Mouse (Mus musculus): ENCODE measurements around the gene Igfbp1. TPM values are rescaled to one million over a fixed set of nuclear protein-coding genes. Genes with fewer than 3 reads are reported as not detected.
A peak's percentile ranks its signal among the peaks of the same experiment; 100 is the strongest.

The Igfbp1 gene
- total RNA-seq, 1 experiment from 2014 or later = 20.9 TPM

GRCm38 (mm10) chr11:7231958-7232357 is 34.4 kb downstream of the Igfbp1 start:
- DNase-seq = no peak

DNA sequence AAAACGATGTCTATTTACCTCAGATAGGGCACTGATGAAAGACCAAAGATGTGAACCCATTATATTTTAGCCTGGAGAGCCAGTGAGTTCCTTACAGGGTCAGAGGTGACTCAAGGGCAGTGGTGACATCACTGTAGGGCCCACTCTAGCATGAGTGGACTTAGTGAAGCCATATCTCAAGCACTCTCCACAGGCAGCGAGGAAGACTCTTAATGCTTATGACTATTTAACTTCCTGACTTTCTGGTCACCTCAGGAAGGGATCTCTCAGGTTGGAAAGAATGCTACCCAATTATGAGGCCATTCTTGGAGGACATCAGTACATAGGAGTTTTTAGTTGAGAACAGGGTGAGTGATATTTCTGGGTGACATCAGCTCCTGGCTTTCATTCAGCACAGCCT is 35.8 kb downstream of the Igfbp1 start:
- no peak for DNase-seq

DNA sequence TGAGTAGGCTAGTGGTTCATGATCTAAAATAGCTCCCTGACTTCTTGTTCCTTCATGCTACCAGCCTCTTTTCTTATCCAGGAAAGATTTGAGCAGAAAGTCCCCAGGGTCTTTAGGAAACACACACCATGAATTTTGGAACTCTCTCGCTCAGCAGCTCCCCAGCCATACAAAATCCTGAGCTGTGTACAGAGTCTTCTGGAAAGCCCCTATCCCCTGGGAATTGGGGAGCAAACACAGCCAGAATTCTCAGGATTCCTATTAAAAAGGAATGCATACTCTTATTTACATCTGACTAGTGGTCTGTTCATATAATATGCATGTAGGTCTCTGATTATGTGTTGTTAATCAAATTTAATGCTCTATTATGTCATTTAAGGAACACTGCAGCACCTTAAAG is 36.9 kb downstream of the Igfbp1 start:
- no peak for DNase-seq

- DNase-seq = no peak
These were observed 37.5 kb downstream of the Igfbp1 start for GRCm38 (mm10) chr11:7234981-7235609.

DNA sequence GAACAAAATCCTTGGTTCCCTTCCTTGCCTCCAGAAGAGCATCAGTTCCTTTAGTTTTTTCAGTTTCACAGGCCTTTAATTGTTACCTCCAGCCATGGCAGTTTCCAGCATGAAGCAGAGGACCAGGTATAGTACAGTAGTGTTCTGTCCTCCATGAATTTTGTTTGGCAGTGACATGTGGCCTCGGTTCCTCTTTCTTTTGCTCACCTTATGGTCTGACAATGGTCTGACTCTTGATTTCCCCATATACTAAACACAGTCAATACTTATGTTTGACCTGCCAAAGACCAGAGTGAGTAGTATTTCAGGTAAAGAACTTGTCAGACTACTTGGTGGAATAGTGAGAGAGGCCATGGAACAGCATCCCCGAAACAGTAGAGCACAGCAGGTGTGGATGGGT is 39.2 kb downstream of the Igfbp1 start:
- no peak for DNase-seq

DNA sequence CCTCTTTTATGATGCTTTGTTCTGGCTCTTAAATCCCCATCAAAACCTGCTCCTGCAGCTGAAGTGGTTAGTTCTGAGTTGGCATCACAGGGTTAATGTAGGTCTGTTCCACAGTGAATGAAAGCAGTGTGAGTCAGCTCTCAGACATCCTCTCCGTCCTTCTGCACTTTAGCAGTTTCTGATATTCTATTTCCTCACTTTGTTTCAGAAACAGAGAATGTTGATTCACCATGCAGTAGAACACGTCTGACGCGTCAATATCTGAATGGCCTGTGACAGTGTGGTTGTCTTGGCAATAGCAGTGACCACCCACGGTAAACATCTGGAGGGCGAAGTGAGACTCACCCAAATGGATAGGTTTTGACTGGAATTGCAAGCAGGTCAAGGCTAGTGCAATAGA is 40.1 kb downstream of the Igfbp1 start:
- DNase-seq = peak; percentile 37

GRCm38 (mm10) chr11:7238546-7238945 is 41.0 kb downstream of the Igfbp1 start:
- DNase-seq = no peak

DNA sequence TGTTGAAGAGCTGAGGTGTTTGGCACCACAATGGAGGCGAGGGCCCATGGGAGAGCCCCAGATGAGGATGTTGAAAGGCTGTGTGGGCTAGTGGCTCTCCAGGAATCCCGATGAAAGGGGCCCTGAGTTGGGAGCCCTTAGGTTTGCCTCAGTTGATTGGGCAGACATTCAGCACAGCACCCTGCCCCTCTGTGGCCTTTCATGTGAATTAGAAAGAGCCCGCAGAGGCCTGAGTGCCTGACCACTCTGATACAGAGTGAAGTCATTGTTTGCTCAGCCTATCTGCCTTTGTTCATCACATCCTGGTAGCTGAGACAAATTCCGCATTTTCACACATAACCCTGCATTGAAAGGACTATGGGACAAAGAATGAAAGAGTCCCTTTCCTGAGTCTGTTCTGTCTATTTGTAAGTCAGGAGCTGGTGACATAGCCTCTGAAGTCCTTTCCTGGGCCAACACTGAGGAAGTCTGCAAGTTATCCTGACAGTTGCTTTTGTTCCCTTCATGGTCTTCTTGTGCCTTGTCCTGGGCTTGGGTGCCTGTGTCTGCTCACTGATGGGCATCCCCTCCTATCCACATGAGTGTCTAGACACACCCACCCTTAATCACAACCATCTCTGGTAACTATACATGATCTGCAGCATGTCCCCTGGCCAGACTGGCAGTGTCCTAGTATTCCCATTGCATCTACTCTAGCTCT is 41.6 kb downstream of the Igfbp1 start:
- DNase-seq = no peak

- DNase-seq = no peak
These were observed 47.2 kb downstream of the Igfbp1 start for GRCm38 (mm10) chr11:7244782-7245181.

- DNase-seq = no peak
These were observed 52.8 kb downstream of the Igfbp1 start for GRCm38 (mm10) chr11:7250415-7250814.

GRCm38 (mm10) chr11:7250870-7251269 is 53.3 kb downstream of the Igfbp1 start:
- DNase-seq = no peak

Other genes with a start within 250 kb of the Igfbp1 start
- 2.9 and 3.7 TPM in 2 replicates for gene Adcy1, start 134.3 kb upstream of the Igfbp1 start, total RNA-seq (2021)
- gene Gm11985, start 9.2 kb upstream of the Igfbp1 start, total RNA-seq (2021) = not detected in 2 replicates
- 65.5 and 97.6 TPM in 2 replicates for gene Igfbp3, start 16.1 kb downstream of the Igfbp1 start, total RNA-seq (2021)